Mouse (Mus musculus) kidney, adult 2 months (tissue): ENCODE results near the gene Abhd17b. TPM values are rescaled to one million over a fixed set of nuclear protein-coding genes. Genes with fewer than 3 reads are reported as not detected.

Experiments
- DNase-seq: peaks from one replicate; pipeline ENCODE4 v3.0.0; 2021
- H3K27ac ChIP-seq: fragments of 200-500 bp; 2 replicates; pipeline ENCODE4 v1.5.1; 2012; ENCODE audit warnings: low read depth, low read length, control low read depth, inconsistent platforms; ENCODE audit not compliant: insufficient read depth
- H3K27me3 ChIP-seq: fragments of 200-500 bp; replicated peaks from 2 replicates; pipeline ENCODE4 v1.6.1; 2012; ENCODE audit warnings: mild to moderate bottlenecking, moderate library complexity, low read length, inconsistent platforms; ENCODE audit not compliant: control insufficient read depth, insufficient read depth
- H3K36me3 ChIP-seq: fragments of 200-500 bp; 2 replicates; pipeline ENCODE4 v1.6.1; 2012; ENCODE audit warnings: mild to moderate bottlenecking, moderate library complexity, low read length, inconsistent platforms; ENCODE audit not compliant: control insufficient read depth, insufficient read depth
- H3K4me1 ChIP-seq: fragments of 200-500 bp; 2 replicates; pipeline ENCODE4 v1.6.1; 2011; ENCODE audit warnings: low read length; ENCODE audit not compliant: control insufficient read depth, insufficient read depth
- H3K4me3 ChIP-seq: fragments of 200-500 bp; 2 replicates; pipeline ENCODE4 v1.5.1; 2011; ENCODE audit warnings: mild to moderate bottlenecking, low read depth, low read length, control low read depth; ENCODE audit not compliant: insufficient read depth
- CTCF ChIP-seq: fragments of 200-500 bp; conservative IDR thresholded peaks from 2 replicates; pipeline ENCODE4 v1.5.1; 2011; ENCODE audit warnings: low read depth, mild to moderate bottlenecking, control low read depth, low read length, moderate library complexity, mixed read lengths; ENCODE audit not compliant: insufficient read depth, insufficient read length
- POLR2A ChIP-seq: fragments of 200-500 bp; IDR thresholded peaks from one replicate; pipeline ENCODE4 v1.6.1; 2011; ENCODE audit warnings: low read depth, low read length, control low read depth
- WGBS: fragments of 180-500 bp; shearing (Covaris S2); methylation state at CpG from one replicate; pipeline ENCODE4 v1.1.7; 2018; 5-methylcytosine and 5-hydroxymethylcytosine counted together
- polyA plus RNA-seq: library from polyadenylated mRNA; depleted of rRNA; stranded (reverse); fragments of >200 nt; gene quantifications from 2 replicates; pipeline ENCODE4 v1.2.3, GENCODE M21; 2012

Gene Abhd17b
- polyA plus RNA-seq, 1 experiment, result 11.1 TPM

DNA sequence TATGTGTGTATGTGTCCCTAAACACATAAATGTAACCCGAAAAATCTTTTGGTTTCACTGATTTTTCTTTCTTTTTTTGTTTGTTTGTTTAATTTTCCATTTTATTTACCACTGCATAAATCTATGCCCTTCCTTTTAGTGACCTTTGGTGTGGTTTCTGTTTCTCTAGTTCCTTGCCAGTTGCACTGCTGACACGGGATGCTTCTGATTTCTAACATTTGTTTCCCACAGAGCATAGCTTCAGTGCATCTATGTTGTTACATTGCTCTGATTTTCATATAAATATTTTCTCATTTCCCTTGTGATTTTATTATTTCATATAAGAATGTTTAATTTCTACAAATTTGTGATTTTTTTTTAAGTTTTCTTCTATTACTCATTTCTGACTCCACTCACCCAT lies 17.6 kb upstream of the Abhd17b start:
- peaks cover 7% of the 10 kb centered on the region; the same call in 1 of the 2 replicates for H3K4me1 ChIP-seq
- H3K36me3 ChIP-seq, result no peaks in the 10 kb centered on the region
- no peak for DNase-seq
- H3K27ac ChIP-seq, result no peak overlapping the region
- TF ChIP-seq CTCF, result no peak
- no peak for TF ChIP-seq POLR2A
- WGBS, result 60% methylated on average over 2 of the region's 2 CpGs
- H3K27me3 ChIP-seq, result no peaks in the 10 kb centered on the region
- no peak overlapping the region for H3K4me3 ChIP-seq

DNA sequence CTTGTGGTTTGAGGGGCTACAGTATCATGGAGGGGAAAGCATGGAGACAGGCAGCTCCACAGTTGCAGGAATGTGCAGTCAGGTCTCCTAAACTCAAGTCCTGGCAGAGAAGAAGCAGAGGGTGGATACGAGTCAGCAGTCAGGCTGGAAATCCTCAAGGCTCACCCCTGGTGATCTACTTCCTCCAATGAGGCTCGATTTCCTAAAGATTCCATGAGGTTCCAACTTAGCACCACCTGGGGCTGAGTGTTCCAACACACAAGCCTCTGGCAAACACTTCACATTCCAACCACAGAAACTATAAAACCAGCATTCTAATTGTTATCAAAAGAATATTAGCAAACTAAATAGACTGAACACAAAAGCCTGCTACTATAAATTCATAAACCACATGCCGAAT lies 16.1 kb upstream of the Abhd17b start:
- no peak overlapping the region for H3K4me3 ChIP-seq
- H3K27ac ChIP-seq, result no peak overlapping the region
- DNase-seq, result no peak
- no peaks in the 10 kb centered on the region for H3K27me3 ChIP-seq
- peaks cover 7% of the 10 kb centered on the region; the same call in 1 of the 2 replicates for H3K4me1 ChIP-seq
- WGBS, result 55% methylated on average over 3 of the region's 3 CpGs
- no peaks in the 10 kb centered on the region for H3K36me3 ChIP-seq
- TF ChIP-seq POLR2A (no peak), CTCF (no peak)

- WGBS, result 42% methylated on average over 7 of the region's 7 CpGs
- Histone ChIP-seq H3K36me3 (no peaks in the 10 kb centered on the region), H3K27me3 (no peaks in the 10 kb centered on the region), H3K4me1 (peaks cover 7% of the 10 kb centered on the region; the same call in 1 of the 2 replicates), H3K27ac (no peak overlapping the region; the same call in 1 of the 2 replicates), H3K4me3 (no peak overlapping the region)
- DNase-seq, result no peak
- no peak for TF ChIP-seq POLR2A
- TF ChIP-seq CTCF, result no peak
Observed at GRCm38 (mm10) chr19:21637672-21638071, 15.3 kb upstream of the Abhd17b start.

GRCm38 (mm10) chr19:21643935-21644334 lies 9.1 kb upstream of the Abhd17b start:
- no peaks in the 10 kb centered on the region for H3K36me3 ChIP-seq
- no peaks in the 10 kb centered on the region for H3K27me3 ChIP-seq
- H3K4me3 ChIP-seq, result no peak overlapping the region
- no peak overlapping the region for H3K27ac ChIP-seq
- 70% methylated on average over 1 of the region's 1 CpGs for WGBS
- H3K4me1 ChIP-seq, result peaks cover 10% of the 10 kb centered on the region
- TF ChIP-seq POLR2A (no peak), CTCF (no peak)
- no peak for DNase-seq

GRCm38 (mm10) chr19:21645301-21645700 lies 7.7 kb upstream of the Abhd17b start:
- no peak for DNase-seq
- Histone ChIP-seq H3K27ac (no peak overlapping the region), H3K27me3 (no peaks in the 10 kb centered on the region), H3K36me3 (no peaks in the 10 kb centered on the region), H3K4me1 (peaks cover 10% of the 10 kb centered on the region), H3K4me3 (no peak overlapping the region)
- WGBS, result 38% methylated on average over 4 of the region's 4 CpGs
- no peak for TF ChIP-seq POLR2A
- no peak for TF ChIP-seq CTCF

- Histone ChIP-seq H3K27ac (no peak overlapping the region), H3K36me3 (no peaks in the 10 kb centered on the region), H3K4me3 (no peak overlapping the region), H3K27me3 (no peaks in the 10 kb centered on the region), H3K4me1 (peaks cover 12% of the 10 kb centered on the region)
- TF ChIP-seq CTCF (no peak), POLR2A (no peak)
- 64% methylated on average over 6 of the region's 6 CpGs for WGBS
- DNase-seq, result no peak
Observed at GRCm38 (mm10) chr19:21646142-21646541, 6.8 kb upstream of the Abhd17b start.

DNA sequence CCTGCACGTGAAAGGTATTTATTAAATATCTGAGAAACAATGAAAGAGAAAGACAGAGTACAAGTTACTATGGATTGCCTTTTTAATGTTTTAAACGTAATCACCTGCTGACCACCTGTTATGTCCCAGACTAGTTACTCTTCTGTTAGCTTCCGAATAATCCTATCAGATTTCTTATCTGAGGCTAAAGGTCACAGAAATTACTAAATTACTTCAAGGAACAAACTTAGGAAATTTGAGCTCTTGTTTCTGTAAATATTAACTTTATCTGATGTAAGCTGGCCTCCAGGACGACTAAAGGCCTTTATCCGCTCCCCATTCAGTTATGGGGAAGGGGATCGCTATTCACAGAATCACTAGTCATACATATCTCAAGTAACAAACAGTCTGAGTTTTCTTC lies 1.3 kb upstream of the Abhd17b start:
- no peak for DNase-seq
- no peak overlapping the region for H3K27ac ChIP-seq
- TF ChIP-seq POLR2A (no peak), CTCF (no peak)
- H3K27me3 ChIP-seq, result no peaks in the 10 kb centered on the region
- WGBS, result 28% methylated on average over 6 of the region's 6 CpGs
- peaks cover 5% of the 10 kb centered on the region; the same call in 1 of the 2 replicates for H3K4me1 ChIP-seq
- H3K36me3 ChIP-seq, result no peaks in the 10 kb centered on the region
- H3K4me3 ChIP-seq, result peak overlapping the region; percentile 67
